Mouse (Mus musculus) midbrain, embryonic 15.5 days (tissue): ENCODE measurements at regions not wholly inside any gene's neighbourhood (a gene's known extent, or its start where the extent isn't known, plus 50 kb on each side); places are given as distances from the start of the nearest gene placed in this dataset.

Source experiments
- ATAC-seq: fragments of 200-750 bp; cut with Nextera tagmentation; replicated peaks from 2 replicates; pipeline ENCODE4 v1.8.0; 2017; ENCODE audit warnings: moderate TSS enrichment
- H3K27ac ChIP-seq: fragments of 300-500 bp; sonication (generic); 2 replicates; pipeline ENCODE4 v1.5.1; 2015; ENCODE audit warnings: mild to moderate bottlenecking, inconsistent platforms
- H3K27me3 ChIP-seq: fragments of 300-500 bp; sonication (generic); replicated peaks from 2 replicates; pipeline ENCODE4 v1.6.1; 2015; ENCODE audit warnings: inconsistent platforms
- H3K36me3 ChIP-seq: fragments of 300-500 bp; sonication (generic); replicated peaks from 2 replicates; pipeline ENCODE4 v1.6.1; 2015; ENCODE audit warnings: inconsistent platforms
- H3K4me1 ChIP-seq: fragments of 300-500 bp; sonication (generic); 2 replicates; pipeline ENCODE4 v1.6.1; 2015; ENCODE audit warnings: inconsistent platforms
- H3K4me2 ChIP-seq: fragments of 300-500 bp; sonication (generic); 2 replicates; pipeline ENCODE4 v1.6.1; 2015; ENCODE audit warnings: inconsistent platforms, mild to moderate bottlenecking, moderate library complexity
- H3K4me3 ChIP-seq: fragments of 300-500 bp; sonication (generic); 2 replicates; pipeline ENCODE4 v1.5.1; 2015; ENCODE audit warnings: mild to moderate bottlenecking, inconsistent platforms
- H3K9ac ChIP-seq: fragments of 300-500 bp; sonication (generic); 2 replicates; pipeline ENCODE4 v1.6.1; 2015; ENCODE audit warnings: mild to moderate bottlenecking, inconsistent platforms
- H3K9me3 ChIP-seq: fragments of 300-500 bp; sonication (generic); 2 replicates; pipeline ENCODE4 v1.6.1; 2016; ENCODE audit warnings: inconsistent platforms
- WGBS: fragments of 180-500 bp; shearing (Covaris S2); methylation state at CpG from one replicate; pipeline ENCODE4 v1.1.7; 2015; ENCODE audit warnings: mixed read lengths; 5-methylcytosine and 5-hydroxymethylcytosine counted together

DNA sequence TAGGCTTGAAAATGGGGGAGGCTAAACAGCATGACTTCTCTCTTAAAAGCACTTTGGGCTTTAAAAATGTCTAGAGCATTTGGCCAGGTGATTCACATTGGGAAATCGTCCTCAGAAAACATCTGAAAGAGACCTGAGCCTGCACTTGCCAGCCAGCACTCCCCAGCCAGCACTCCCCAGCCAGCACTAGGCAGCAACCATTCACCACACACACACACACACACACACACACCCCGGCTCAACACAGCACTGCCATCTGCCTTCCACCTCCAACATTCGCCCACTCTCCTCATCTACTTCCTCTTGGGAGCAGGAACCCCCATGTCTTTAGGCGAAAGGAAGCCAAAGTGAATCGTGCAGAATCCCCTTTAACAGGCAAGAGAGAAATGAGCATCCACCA is 85.4 kb downstream of the Atp23 start:
- Histone ChIP-seq H3K4me3 (no peak overlapping the region), H3K4me2 (no peak overlapping the region), H3K9ac (no peak overlapping the region), H3K27me3 (no peaks in the 10 kb centered on the region), H3K36me3 (no peaks in the 10 kb centered on the region), H3K27ac (no peak overlapping the region), H3K4me1 (no peaks in the 10 kb centered on the region), H3K9me3 (no peaks in the 10 kb centered on the region)
- 89% methylated on average over 5 of the region's 5 CpGs for WGBS
- no peak for ATAC-seq

DNA sequence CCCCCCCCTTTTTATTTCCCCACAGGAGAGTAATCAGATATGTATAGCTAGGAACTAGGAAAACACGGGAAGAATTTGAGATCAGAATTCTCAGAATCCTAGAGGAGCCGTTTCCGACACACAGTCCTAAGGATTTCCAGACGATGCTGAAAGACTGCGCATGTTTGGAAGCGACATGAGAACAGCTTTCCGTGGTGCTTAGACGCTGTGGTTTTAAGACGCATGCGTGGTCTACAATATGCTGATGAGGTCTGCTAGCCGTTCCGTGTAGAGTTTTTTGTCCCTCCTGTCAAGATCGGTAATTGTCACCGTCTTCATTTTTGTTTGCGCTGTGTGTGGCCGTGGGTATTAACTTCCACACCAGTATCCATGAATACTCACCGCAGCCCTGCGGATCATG is 86.2 kb downstream of the Atp23 start:
- no peak overlapping the region for H3K9ac ChIP-seq
- 89% methylated on average over 18 of the region's 18 CpGs for WGBS
- H3K36me3 ChIP-seq, result no peaks in the 10 kb centered on the region
- H3K4me3 ChIP-seq, result no peak overlapping the region
- no peak for ATAC-seq
- no peaks in the 10 kb centered on the region for H3K4me1 ChIP-seq
- H3K27ac ChIP-seq, result no peak overlapping the region
- H3K4me2 ChIP-seq, result no peak overlapping the region
- H3K27me3 ChIP-seq, result no peaks in the 10 kb centered on the region
- no peaks in the 10 kb centered on the region for H3K9me3 ChIP-seq

DNA sequence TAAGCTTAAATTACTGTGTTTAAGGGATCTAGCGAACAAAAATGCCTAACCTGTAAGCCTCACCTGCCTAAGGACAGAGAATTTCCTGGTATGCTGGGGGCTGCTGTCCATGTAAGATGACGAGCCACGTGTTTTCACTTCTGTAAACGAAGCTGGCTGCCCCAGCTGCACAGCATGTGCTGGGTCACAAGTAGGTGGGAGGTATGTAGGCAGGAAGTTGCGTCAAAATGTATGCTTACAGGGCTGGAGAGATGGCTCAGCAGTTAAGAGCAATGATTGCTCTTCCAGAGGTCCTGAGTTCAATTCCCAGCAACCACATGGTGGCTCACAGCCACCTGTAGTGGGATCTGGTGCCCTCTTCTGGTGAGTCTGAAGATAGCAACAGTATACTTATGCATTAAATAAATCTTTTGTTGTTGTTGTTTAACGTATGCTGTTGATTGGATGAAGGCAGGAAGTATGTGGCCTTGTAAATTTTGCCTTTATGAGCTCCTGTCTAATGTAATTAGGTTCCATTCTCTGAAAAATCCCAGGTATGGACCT is 88.0 kb downstream of the Atp23 start:
- no peaks in the 10 kb centered on the region for H3K9me3 ChIP-seq
- no peak overlapping the region for H3K27ac ChIP-seq
- ATAC-seq, result no peak
- 0 out of 2 replicates have a peak, but pooled peaks cover 6% of the 10 kb centered on the region for H3K4me1 ChIP-seq
- H3K36me3 ChIP-seq, result no peaks in the 10 kb centered on the region
- WGBS, result 92% methylated on average over 6 of the region's 6 CpGs
- no peak overlapping the region for H3K4me3 ChIP-seq
- H3K9ac ChIP-seq, result no peak overlapping the region
- no peak overlapping the region for H3K4me2 ChIP-seq
- no peaks in the 10 kb centered on the region for H3K27me3 ChIP-seq

DNA sequence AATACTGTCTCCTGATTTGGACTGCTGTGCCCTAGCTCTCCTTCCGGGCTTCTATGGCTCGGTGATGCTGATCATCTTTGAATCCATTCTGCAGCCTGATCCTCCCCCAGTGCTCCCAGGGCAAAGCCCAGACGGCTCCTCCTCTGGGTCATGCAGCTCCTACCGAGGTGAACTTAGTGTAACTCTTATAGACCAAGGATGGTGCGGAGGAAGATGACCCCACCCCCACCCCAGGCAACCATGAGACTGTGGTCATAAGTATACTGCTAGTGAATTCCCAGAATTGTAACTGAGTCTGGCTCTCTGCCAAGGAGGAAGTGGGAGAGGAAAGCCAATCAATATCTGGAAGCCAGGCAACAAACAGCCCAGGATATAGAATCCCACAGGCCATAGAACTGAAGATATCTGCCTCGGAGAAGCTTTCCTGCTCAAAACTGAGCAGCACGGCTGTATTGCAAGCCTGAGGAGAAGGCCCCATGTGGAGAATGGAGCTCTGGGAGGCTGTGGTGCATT is 88.9 kb downstream of the Atp23 start:
- Histone ChIP-seq H3K4me1 (0 out of 2 replicates have a peak, but pooled peaks cover 6% of the 10 kb centered on the region), H3K9me3 (no peaks in the 10 kb centered on the region), H3K9ac (no peak overlapping the region), H3K36me3 (no peaks in the 10 kb centered on the region), H3K4me3 (no peak overlapping the region), H3K4me2 (no peak overlapping the region), H3K27me3 (no peaks in the 10 kb centered on the region), H3K27ac (no peak overlapping the region)
- ATAC-seq, result no peak
- 79% methylated on average over 7 of the region's 7 CpGs for WGBS

DNA sequence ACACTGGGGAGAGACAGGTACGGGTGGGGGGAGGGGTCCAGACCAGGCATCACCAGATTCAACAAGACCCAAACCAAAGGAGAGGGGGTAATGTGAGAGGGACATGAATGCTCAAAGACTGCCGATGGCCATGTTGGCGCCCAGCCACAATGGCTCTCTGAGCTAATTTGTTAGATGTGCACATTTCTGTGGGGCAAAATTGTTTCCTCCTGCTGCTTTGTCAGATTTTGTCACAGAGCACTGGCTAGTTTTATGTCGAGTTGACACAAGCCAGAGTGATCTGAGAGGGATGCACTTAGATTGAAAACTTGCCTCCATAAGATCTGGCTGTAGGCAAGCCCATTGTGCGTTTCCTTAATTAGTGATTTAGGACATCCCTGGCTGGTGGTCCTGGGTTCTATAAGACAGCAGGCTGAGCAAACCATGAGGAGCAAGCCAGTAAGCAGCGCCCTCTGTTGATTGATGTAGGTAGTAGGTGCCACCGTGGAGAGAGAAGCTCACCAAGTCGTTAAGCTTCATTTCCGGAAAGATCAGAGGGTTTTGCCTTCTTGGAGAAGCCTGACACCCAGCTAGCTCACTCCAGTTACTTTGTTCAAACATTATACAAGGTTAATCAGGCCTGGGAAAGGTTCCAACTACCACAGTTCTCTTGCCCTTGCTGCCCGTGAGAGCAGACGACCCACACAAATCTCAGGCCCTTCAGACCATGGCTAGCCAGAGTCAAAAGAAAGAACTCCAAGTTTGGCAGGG is 90.6 kb downstream of the Atp23 start:
- Histone ChIP-seq H3K4me2 (no peak overlapping the region), H3K27ac (peak overlapping the region; percentile 7; the same call in 1 of the 2 replicates), H3K4me3 (no peak overlapping the region), H3K9ac (no peak overlapping the region), H3K27me3 (no peaks in the 10 kb centered on the region), H3K9me3 (no peaks in the 10 kb centered on the region), H3K4me1 (0 out of 2 replicates have a peak, but pooled peaks cover 6% of the 10 kb centered on the region), H3K36me3 (no peaks in the 10 kb centered on the region)
- peak; percentile 20; the same call in 1 of the 2 replicates for ATAC-seq
- 73% methylated on average over 11 of the region's 11 CpGs for WGBS

DNA sequence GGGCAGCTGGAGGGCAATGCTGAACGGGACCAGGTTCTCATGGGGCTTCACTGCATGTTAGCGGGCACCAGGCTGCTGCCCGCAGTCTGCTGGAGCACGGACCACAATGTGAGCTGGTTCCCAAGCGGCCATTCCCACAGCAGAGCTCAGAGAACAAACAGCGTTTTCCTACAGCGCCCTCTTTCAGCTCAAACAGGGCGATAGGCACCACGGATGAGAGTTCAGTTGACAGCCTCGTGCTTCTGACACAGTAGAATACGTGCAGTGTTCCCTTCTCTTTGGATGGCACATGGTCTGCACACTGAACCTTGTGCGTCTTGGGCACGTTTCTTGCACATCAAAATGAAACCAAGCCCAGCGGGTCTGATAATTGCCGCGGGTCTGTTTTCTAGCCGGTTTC is 91.6 kb downstream of the Atp23 start:
- WGBS, result 47% methylated on average over 17 of the region's 17 CpGs
- Histone ChIP-seq H3K36me3 (no peaks in the 10 kb centered on the region), H3K9ac (no peak overlapping the region), H3K27ac (peak overlapping the region; percentile 48; the same call in 1 of the 2 replicates), H3K27me3 (no peaks in the 10 kb centered on the region), H3K9me3 (no peaks in the 10 kb centered on the region), H3K4me1 (0 out of 2 replicates have a peak, but pooled peaks cover 6% of the 10 kb centered on the region), H3K4me3 (peak overlapping the region; percentile 11), H3K4me2 (peak overlapping the region; percentile 41)
- ATAC-seq, result peak; percentile 58; the same call in 1 of the 2 replicates

DNA sequence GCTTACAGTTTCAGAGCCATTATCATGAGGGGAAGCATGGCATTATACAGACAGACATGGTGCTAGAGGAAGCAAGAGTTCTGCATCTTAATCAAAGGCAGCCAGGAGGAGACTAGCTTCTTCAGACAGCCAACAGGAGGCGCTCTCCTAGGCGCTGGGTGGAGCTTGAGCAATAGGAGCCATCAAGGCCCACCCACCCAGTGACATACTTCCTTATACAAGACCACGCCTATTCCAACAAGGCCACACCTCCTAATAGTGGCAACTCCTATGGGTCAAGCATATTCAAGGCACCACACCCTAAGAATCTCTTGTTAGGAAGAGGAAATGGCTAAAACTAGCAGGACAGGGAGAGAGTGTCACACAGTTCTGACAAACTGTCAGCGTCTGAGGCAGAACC is 94.3 kb downstream of the Atp23 start:
- no peak overlapping the region for H3K9ac ChIP-seq
- 0 out of 2 replicates have a peak, but pooled peaks cover 6% of the 10 kb centered on the region for H3K4me1 ChIP-seq
- no peaks in the 10 kb centered on the region for H3K27me3 ChIP-seq
- H3K27ac ChIP-seq, result no peak overlapping the region
- no peak overlapping the region for H3K4me2 ChIP-seq
- no peaks in the 10 kb centered on the region for H3K36me3 ChIP-seq
- 92% methylated on average over 4 of the region's 4 CpGs for WGBS
- no peak overlapping the region for H3K4me3 ChIP-seq
- ATAC-seq, result no peak
- no peaks in the 10 kb centered on the region for H3K9me3 ChIP-seq

DNA sequence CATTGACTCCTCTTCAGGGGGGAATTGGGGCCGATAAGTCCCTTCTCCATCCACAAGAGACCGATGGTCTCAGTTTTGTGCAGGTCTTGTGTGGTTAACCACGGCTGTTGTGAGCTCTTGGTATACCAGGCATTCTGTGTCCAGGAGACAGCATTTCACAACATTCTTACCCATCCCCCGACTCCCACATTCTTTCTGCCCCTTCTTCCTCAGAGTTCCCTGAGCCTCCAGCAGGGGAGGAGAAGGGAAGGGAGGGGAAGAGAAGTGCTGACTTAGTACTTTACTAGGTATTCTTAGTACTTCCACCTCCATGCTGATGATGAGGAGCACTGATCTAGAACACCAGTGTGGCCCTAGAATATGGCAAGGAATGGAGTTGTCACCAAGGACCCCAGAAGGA is 98.4 kb downstream of the Atp23 start:
- Histone ChIP-seq H3K4me1 (no peaks in the 10 kb centered on the region), H3K4me3 (no peak overlapping the region), H3K27me3 (no peaks in the 10 kb centered on the region), H3K36me3 (no peaks in the 10 kb centered on the region), H3K27ac (no peak overlapping the region), H3K4me2 (no peak overlapping the region), H3K9me3 (no peaks in the 10 kb centered on the region), H3K9ac (no peak overlapping the region)
- ATAC-seq, result no peak
- WGBS, result 77% methylated on average over 4 of the region's 4 CpGs

DNA sequence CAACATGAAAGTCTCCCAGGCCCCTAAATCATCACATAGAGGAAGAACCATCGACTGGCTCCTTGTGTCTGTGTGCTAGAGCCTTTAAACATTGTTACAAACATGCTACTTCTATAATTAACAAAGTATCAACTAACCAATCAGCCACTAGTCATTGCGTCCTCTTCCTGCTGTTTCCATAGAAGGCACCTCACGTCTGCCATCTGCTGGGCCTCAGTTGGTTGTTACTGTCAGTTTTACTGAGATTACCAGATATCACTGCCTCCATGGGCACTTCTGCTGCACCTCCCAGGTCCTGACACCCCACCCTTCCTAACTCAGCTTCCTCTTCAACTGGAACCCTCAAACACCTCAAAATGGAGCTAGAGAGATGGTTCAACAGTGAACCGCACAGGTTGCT is 101.8 kb downstream of the Atp23 start:
- Histone ChIP-seq H3K27me3 (no peaks in the 10 kb centered on the region), H3K4me1 (no peaks in the 10 kb centered on the region), H3K9ac (no peak overlapping the region), H3K36me3 (no peaks in the 10 kb centered on the region), H3K4me3 (no peak overlapping the region), H3K27ac (no peak overlapping the region), H3K9me3 (no peaks in the 10 kb centered on the region), H3K4me2 (no peak overlapping the region)
- no peak for ATAC-seq
- 57% methylated on average over 4 of the region's 4 CpGs for WGBS

DNA sequence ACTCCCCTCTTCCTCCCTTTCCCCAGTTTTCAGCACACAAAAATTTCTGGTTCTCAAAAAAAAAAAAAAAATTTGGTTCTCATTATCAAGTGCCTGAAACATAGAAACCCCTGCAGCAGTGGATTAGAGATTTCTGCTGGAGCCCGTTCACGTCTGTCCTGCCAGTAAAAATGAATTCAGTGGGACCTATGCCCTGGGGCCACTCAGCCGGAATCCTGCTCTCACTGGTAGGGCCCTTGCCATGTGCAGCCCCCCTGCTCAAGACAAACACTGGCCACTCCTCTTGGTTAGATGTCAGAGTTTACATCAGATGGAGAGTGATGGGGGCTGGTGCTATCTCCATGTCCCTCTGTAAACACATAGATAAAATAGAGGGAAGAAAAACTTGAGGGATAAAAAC is 108.0 kb downstream of the Atp23 start:
- H3K9ac ChIP-seq, result no peak overlapping the region
- peaks cover 8% of the 10 kb centered on the region for H3K4me1 ChIP-seq
- ATAC-seq, result no peak
- H3K27me3 ChIP-seq, result no peaks in the 10 kb centered on the region
- no peaks in the 10 kb centered on the region for H3K36me3 ChIP-seq
- no peaks in the 10 kb centered on the region for H3K9me3 ChIP-seq
- H3K4me3 ChIP-seq, result no peak overlapping the region
- H3K27ac ChIP-seq, result peak overlapping the region; percentile 45; the same call in 1 of the 2 replicates
- H3K4me2 ChIP-seq, result no peak overlapping the region
- 28% methylated on average over 3 of the region's 3 CpGs for WGBS

DNA sequence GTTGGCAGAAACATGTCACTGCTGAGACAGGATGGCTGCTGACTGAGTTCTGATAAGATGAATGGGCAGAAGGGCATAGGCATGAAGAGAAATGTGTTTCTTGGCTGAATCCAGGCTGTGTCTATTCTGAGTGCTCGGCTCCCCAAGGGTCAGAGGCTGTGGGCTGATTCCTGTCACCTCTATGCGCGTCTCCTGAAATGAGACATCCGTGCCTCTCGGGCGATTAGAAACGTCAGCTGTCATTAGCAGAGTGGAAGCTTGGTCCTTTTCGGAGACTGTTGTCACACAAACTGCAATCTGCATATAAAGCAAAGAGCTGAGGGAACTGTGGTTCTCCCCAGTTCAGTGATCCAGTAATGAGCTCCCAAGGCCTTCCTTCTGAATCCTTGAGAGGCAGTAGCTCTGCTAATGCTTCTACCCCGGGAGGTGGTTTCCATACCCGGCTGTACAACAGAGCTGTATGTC is 108.8 kb downstream of the Atp23 start:
- Histone ChIP-seq H3K9me3 (no peaks in the 10 kb centered on the region), H3K4me1 (peaks cover 8% of the 10 kb centered on the region), H3K27ac (peak overlapping the region; percentile 45), H3K9ac (no peak overlapping the region), H3K36me3 (no peaks in the 10 kb centered on the region), H3K27me3 (no peaks in the 10 kb centered on the region), H3K4me2 (no peak overlapping the region), H3K4me3 (no peak overlapping the region)
- 34% methylated on average over 10 of the region's 10 CpGs for WGBS
- peak; percentile 79 for ATAC-seq

DNA sequence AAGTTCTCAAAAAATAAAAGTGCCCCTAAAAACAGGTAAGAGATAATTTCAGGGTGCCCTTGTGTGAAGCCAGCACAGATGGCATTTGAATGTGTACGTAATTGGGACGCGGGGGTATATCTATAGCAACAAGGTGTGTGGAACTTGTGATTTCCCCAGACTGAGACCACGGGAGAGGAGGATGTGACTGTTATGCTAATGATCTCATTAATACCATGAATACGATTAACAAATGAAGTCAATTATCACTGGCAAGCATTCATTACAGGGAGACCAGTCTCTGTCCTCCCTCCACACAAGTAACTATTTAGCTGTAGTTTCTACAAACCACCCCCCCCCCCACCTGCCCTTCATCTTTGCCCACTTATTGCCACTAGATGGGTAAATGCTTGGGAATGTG is 112.9 kb downstream of the Atp23 start:
- Histone ChIP-seq H3K27me3 (no peaks in the 10 kb centered on the region), H3K4me2 (no peak overlapping the region), H3K36me3 (no peaks in the 10 kb centered on the region), H3K9me3 (no peaks in the 10 kb centered on the region), H3K27ac (no peak overlapping the region), H3K4me3 (no peak overlapping the region), H3K9ac (no peak overlapping the region), H3K4me1 (peaks cover 8% of the 10 kb centered on the region)
- no peak for ATAC-seq
- 70% methylated on average over 5 of the region's 5 CpGs for WGBS

DNA sequence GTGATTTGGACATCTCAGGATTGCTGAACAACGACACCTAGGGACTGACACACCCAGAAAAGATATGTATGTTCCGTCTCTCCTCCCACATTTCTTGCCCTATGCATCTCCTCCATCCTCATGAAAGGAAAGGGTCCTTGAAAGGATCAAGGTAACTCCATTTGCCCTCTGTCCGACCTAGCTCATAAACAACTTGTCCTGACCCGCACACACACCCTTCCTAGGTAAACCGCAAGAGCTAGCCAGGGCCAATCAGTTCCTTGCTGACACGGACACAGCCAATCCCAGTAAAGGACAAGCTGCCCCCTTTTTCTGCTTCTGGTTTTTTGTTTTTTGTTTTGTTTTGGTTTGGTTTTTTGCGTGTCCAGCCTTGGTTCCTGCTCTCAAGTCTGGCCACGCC is 118.0 kb downstream of the Atp23 start:
- no peaks in the 10 kb centered on the region for H3K9me3 ChIP-seq
- no peak for ATAC-seq
- no peaks in the 10 kb centered on the region for H3K27me3 ChIP-seq
- no peak overlapping the region for H3K27ac ChIP-seq
- H3K36me3 ChIP-seq, result no peaks in the 10 kb centered on the region
- no peak overlapping the region for H3K9ac ChIP-seq
- no peaks in the 10 kb centered on the region for H3K4me1 ChIP-seq
- 90% methylated on average over 8 of the region's 8 CpGs for WGBS
- no peak overlapping the region for H3K4me3 ChIP-seq
- H3K4me2 ChIP-seq, result no peak overlapping the region
